Mouse (Mus musculus) neutrophil, adult 59 days (primary cell): ENCODE measurements around the gene Hist1h2ag. TPM values are rescaled to one million over a fixed set of nuclear protein-coding genes. Genes with fewer than 3 reads are reported as not detected.

Experiments used
- total RNA-seq, 2 experiments: library from RNA; stranded (reverse); gene quantifications; 1 replicate in 1 of 2; 2 replicates in 1 of 2; pipeline ENCODE4 v1.2.4; 2023

Hist1h2ag gene
- total RNA-seq = 1,000 to 10,000 TPM in 1 of 2 experiments, 100 to 1,000 TPM in 1; 911 to 1,015 TPM

DNA sequence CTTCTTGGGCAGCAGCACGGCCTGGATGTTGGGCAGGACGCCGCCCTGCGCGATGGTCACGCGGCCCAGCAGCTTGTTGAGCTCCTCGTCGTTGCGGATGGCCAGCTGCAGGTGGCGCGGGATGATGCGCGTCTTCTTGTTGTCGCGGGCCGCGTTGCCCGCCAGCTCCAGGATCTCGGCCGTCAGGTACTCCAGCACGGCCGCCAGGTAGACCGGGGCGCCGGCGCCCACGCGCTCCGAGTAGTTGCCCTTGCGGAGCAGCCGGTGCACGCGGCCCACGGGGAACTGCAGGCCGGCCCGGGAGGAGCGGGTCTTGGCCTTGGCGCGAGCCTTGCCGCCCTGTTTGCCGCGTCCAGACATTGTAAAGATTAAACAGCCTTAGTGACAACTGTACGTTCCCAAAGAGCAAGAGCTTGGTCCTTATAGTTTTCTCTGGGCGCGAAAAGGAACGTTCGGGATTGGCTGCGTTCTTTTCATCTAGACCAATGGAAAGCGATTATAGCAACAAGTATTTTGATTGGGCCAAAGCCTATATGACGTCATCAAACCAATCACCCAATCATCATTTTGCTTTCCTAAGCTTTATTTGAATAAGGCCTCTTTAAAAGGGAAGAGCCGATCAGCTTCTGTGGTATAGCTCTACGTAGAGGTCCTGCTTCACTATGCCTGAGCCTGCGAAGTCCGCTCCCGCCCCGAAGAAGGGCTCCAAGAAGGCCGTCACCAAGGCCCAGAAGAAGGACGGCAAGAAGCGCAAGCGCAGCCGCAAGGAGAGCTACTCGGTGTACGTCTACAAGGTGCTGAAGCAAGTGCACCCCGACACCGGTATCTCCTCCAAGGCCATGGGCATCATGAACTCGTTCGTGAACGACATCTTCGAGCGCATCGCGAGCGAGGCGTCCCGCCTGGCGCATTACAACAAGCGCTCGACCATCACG is at the start of gene Hist1h2ag, which contains the start of gene Hist1h2bj:
TSS of gene Hist1h2ag (minus strand) at position 377 of the 935 bp plus-strand sequence.
TSS of gene Hist1h2bj (plus strand) at position 647 of the 935 bp plus-strand sequence.

GRCm38 (mm10) chr13:22084140-22084539 is 41.4 kb upstream of the Hist1h2ag start, which contains the start of gene Vmn1r188:
Vmn1r188 (plus strand) TSS chr13:22084440.

GRCm38 (mm10) chr13:22041142-22041536 is 1.6 kb downstream of the Hist1h2ag start, which contains the start of gene Hist1h4i:
Hist1h4i (minus strand) TSS chr13:22041362.

GRCm38 (mm10) chr13:22035267-22036148 is 7.2 kb downstream of the Hist1h2ag start, which contains the start of the genes Hist1h2ah and Hist1h2bk:
Hist1h2ah (minus strand) TSS chr13:22035568.
Hist1h2bk (plus strand) TSS chr13:22035870.

DNA sequence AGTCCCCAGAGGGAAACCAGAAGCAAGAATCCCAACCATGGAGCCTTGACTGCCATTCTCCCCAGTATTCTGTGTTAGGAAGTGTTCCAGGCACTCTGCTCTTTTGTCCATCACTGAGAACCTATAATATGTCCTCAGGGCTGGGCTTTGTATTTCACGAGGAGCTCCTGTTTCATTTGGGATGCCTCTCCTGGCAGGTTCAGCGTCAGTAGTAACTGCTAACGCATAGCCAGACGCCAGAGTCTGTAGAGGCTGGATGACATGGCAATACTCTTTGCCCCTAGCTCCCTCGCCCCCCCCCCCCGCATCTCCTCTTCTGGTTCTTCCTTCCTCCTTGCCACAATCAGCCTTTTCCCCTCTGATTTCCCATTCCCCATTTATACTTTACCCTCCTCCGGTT is 33.1 kb downstream of the Hist1h2ag start, which contains the start of gene Prss16:
TSS of gene Prss16 (minus strand) at position 101 of the 400 bp plus-strand sequence.

Other genes with a start within 250 kb of the Hist1h2ag start
- 1,000 to 10,000 TPM; 1,192 to 1,249 TPM for gene Hist1h2bq, start 232.7 kb downstream of the Hist1h2ag start, total RNA-seq
- 1,000 to 10,000 TPM; 2,019 to 2,366 TPM for gene Hist1h2ao, start 232.5 kb downstream of the Hist1h2ag start, total RNA-seq
- 1,000 to 10,000 TPM; 1,248 to 1,288 TPM for gene Hist1h4m, start 231.2 kb downstream of the Hist1h2ag start, total RNA-seq
- gene Hist1h4n, start 210.7 kb downstream of the Hist1h2ag start, total RNA-seq = 100 to 1,000 TPM; 891 to 923 TPM
- gene Hist1h2ap, start 209.4 kb downstream of the Hist1h2ag start, total RNA-seq = 100 to 1,000 TPM; 561 to 647 TPM
- gene Hist1h2br, start 209.2 kb downstream of the Hist1h2ag start, total RNA-seq = 1,000 to 10,000 TPM; 1,178 to 1,241 TPM
- gene Zfp184, start 97.8 kb downstream of the Hist1h2ag start, total RNA-seq = under 1 TPM; 0.69 to 0.84 TPM
- not detected for gene Pom121l2, start 61.8 kb downstream of the Hist1h2ag start, total RNA-seq
- gene Prss16, start 33.2 kb downstream of the Hist1h2ag start, total RNA-seq = 1 to 10 TPM; 2.3 to 2.7 TPM
- gene Hist1h2ah, start 7.4 kb downstream of the Hist1h2ag start, total RNA-seq = 100 to 1,000 TPM; 377 to 380 TPM
- 1,000 to 10,000 TPM; 1,315 to 1,407 TPM for gene Hist1h2bk, start 7.1 kb downstream of the Hist1h2ag start, total RNA-seq
- 100 to 1,000 TPM; 483 to 504 TPM for gene Hist1h4i, start 1.6 kb downstream of the Hist1h2ag start, total RNA-seq
- gene Hist1h2bj, start 270 bp upstream of the Hist1h2ag start, total RNA-seq = 1,000 to 10,000 TPM in 1 of 2 experiments, 100 to 1,000 TPM in 1; 957 to 1,065 TPM
- gene Vmn1r188, start 41.5 kb upstream of the Hist1h2ag start, total RNA-seq = not detected
- gene Vmn1r189, start 62.9 kb upstream of the Hist1h2ag start, total RNA-seq = not detected
- gene Vmn1r191, start 141.0 kb upstream of the Hist1h2ag start, total RNA-seq = not detected
- gene Vmn1r192, start 148.2 kb upstream of the Hist1h2ag start, total RNA-seq = not detected
- not detected for gene Vmn1r193, start 180.2 kb upstream of the Hist1h2ag start, total RNA-seq
- gene Vmn1r194, start 201.3 kb upstream of the Hist1h2ag start, total RNA-seq = not detected
- not detected for gene Vmn1r195, start 227.6 kb upstream of the Hist1h2ag start, total RNA-seq
- not detected for gene Vmn1r196, start 247.0 kb upstream of the Hist1h2ag start, total RNA-seq